Mouse (Mus musculus): ENCODE results near the gene Hbq1b. TPM values are rescaled to one million over a fixed set of nuclear protein-coding genes. Genes with fewer than 3 reads are reported as not detected.
"Not testable (repeated sequence)": the region's sequence is repeated elsewhere in the genome, so short reads cannot be mapped to it uniquely, and the experiment has no call there.

The Hbq1b gene
- 6.9 and 7.2 TPM in 2 replicates for polyA plus RNA-seq (2014; fragmentation: Nextera tagmentation; extraction: Ambion mirVana)

DNA sequence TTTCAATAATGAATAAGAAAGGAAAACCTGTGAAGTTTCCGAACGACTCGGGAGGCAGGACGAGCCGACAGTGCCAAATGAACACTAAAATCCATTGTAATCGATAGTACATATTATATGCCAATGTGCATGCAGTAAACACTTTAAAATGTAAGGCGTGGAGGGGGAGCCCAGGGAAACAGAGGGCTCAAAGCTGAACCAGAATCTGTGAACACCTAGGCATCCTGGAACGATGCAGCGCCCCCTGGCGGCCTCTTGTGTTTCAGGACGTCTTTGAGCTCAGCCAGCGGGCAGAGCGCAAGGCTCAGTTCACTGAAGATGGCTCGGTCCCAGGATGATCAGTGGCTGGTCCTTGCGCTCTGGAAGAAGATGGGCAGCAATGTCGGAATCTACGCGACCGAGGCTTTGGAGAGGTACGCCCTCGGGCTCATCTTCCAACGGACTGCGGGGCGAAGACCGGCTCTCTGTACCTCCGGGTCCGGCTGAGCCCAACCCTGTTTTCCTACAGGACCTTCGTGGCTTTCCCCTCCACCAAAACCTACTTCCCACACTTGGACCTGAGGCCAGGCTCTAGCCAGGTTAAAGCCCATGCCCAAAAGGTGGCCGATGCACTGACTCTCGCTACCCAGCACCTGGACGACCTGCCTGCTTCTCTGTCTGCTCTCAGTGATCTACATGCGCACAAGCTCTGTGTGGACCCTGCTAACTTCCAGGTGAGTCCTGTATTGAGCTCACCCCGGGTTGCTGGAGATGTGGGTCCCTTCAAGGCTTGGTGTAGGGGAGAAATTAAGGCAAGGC lies at the start of gene Hbq1b:
Gene Hbq1b, plus strand, starts transcription at position 271 of the 798 bp plus-strand sequence.
- H3K27ac ChIP-seq (ENCODE audit: low read depth, low read length); H3K4me1 ChIP-seq (ENCODE audit: control insufficient read depth, insufficient read depth, low read length); H3K36me3 ChIP-seq (ENCODE audit: control insufficient read depth, insufficient read depth, low read length); H3K4me3 ChIP-seq (ENCODE audit: low read depth, low read length); H3K27me3 ChIP-seq (ENCODE audit: control insufficient read depth, insufficient read depth, low read length); H3K9me3 ChIP-seq (ENCODE audit: control insufficient read depth, low read length): not testable (repeated sequence)
- Histone ChIP-seq H3K9ac (ENCODE audit: low read length) (peak within 1 kb of the TSS; percentile 22; the same call in 1 of the 2 replicates), H3K4me2 (peak within 1 kb of the TSS; percentile 36)
- DNase-seq (ENCODE audit: low spot score, missing footprints), result peak; percentile 95
- 19% methylated on average over 30 of the region's 33 CpGs for WGBS
- ATAC-seq (ENCODE audit: low FRiP score), result peak; percentile 80

- ATAC-seq (ENCODE audit: low FRiP score), result no peak
- Histone ChIP-seq H3K4me2 (no peak overlapping the region), H3K4me3 (ENCODE audit: low read depth, low read length) (no peak overlapping the region), H3K27me3 (ENCODE audit: control insufficient read depth, insufficient read depth, low read length) (no peaks in the 10 kb centered on the region), H3K36me3 (ENCODE audit: control insufficient read depth, insufficient read depth, low read length) (peaks cover 4% of the 10 kb centered on the region), H3K27ac (ENCODE audit: low read depth, low read length) (no peak overlapping the region), H3K9ac (ENCODE audit: low read length) (no peak overlapping the region), H3K4me1 (ENCODE audit: control insufficient read depth, insufficient read depth, low read length) (no peaks in the 10 kb centered on the region), H3K9me3 (ENCODE audit: control insufficient read depth, low read length) (no peaks in the 10 kb centered on the region)
- DNase-seq (ENCODE audit: low spot score, missing footprints), result no peak
- 95% methylated on average over 3 of the region's 3 CpGs for WGBS
Observed at GRCm38 (mm10) chr11:32237411-32237795, 49.4 kb upstream of the Hbq1b start.

DNA sequence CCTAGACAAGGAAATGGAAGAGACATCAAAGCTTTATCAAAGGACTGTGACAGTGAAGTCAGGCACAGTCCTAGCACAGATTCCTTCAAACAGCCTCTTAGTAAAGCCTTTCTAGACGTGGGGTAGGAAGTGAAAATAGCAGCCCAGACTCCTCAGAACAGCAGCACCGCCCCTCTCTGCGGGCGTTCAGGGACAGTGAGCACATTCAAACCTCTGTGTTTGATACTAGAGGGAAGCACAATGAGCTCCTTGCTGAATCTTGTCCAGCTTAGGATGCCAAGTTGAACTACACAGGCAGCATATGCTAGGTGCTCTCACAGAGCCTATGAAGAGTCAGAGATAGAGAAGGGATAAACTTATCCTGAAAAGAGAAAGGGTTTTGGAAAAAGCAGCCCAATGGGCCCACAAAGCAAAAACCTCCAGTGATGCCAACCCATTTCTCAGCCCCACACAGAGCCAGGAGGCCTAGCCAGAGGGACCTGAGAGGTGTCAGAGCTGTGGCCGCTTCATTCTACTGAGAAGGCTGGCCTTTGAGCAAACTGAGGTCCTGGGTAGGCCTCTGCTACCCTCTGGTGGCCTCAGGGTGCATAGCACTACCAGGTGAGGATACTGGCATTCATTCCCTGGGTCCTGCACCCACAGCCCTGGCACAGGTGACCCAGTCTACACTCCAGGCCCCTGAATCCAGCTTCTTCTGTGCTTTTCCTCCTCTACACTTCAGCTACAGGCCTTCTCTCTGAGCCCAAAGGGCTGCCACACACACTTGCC lies 48.5 kb upstream of the Hbq1b start:
- no peak overlapping the region for H3K27ac ChIP-seq (ENCODE audit: low read depth, low read length)
- no peaks in the 10 kb centered on the region for H3K9me3 ChIP-seq (ENCODE audit: control insufficient read depth, low read length)
- WGBS, result 64% methylated on average over 5 of the region's 5 CpGs
- DNase-seq (ENCODE audit: low spot score, missing footprints) (peak; percentile 95), ATAC-seq (ENCODE audit: low FRiP score) (peak; percentile 47; the same call in 1 of the 2 replicates)
- H3K27me3 ChIP-seq (ENCODE audit: control insufficient read depth, insufficient read depth, low read length), result no peaks in the 10 kb centered on the region
- H3K4me1 ChIP-seq (ENCODE audit: control insufficient read depth, insufficient read depth, low read length), result no peaks in the 10 kb centered on the region
- peaks cover 4% of the 10 kb centered on the region; the same call in 1 of the 2 replicates for H3K36me3 ChIP-seq (ENCODE audit: control insufficient read depth, insufficient read depth, low read length)
- no peak overlapping the region for H3K4me3 ChIP-seq (ENCODE audit: low read depth, low read length)
- no peak overlapping the region for H3K9ac ChIP-seq (ENCODE audit: low read length)
- H3K4me2 ChIP-seq, result no peak overlapping the region

DNA sequence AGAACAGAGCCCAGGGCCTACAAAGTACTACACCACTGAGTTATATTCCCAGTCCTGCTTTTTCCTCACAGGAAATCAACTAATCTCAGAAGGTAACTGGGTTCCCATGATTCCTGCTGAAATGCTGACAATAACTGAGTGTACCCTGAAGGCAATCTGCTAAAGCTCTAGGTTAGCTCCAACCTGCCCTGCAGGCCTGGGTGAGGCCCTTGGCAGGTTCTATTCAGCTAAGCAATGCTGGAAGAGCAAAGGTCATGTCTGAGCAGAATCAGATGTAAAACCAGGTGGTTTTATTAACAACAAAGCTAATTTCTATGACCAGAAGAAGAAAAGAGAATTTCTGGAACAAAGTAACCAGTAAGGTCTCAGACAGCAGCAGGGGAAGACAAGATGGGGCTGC lies 45.4 kb upstream of the Hbq1b start:
- H3K4me3 ChIP-seq (ENCODE audit: low read depth, low read length), result no peak overlapping the region
- DNase-seq (ENCODE audit: low spot score, missing footprints) (no peak), ATAC-seq (ENCODE audit: low FRiP score) (no peak)
- H3K36me3 ChIP-seq (ENCODE audit: control insufficient read depth, insufficient read depth, low read length), result no peaks in the 10 kb centered on the region; the same call in 1 of the 2 replicates
- no peak overlapping the region for H3K4me2 ChIP-seq
- H3K9ac ChIP-seq (ENCODE audit: low read length), result no peak overlapping the region
- H3K9me3 ChIP-seq (ENCODE audit: control insufficient read depth, low read length), result no peaks in the 10 kb centered on the region
- H3K27ac ChIP-seq (ENCODE audit: low read depth, low read length), result no peak overlapping the region
- no peaks in the 10 kb centered on the region for H3K27me3 ChIP-seq (ENCODE audit: control insufficient read depth, insufficient read depth, low read length)
- H3K4me1 ChIP-seq (ENCODE audit: control insufficient read depth, insufficient read depth, low read length), result no peaks in the 10 kb centered on the region

DNA sequence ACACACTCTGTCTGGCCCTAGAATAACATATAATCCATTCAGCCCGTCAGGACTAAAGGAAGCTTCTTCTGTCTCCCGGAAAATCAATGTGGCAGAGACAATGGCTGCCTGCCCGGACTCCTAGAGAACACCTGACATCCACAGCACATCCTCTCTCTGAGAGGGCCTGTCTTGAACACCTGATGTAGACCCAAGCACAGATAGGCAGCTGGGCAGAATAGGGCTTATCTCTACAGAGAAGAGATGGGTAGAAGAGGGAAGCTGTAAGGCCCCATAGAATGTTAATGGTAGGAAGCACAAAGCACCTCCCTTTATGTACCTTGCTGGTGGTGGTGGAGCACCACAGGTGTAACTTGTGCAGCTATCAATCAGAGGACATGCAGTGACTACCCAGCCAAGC lies 44.6 kb upstream of the Hbq1b start:
- H3K9ac ChIP-seq (ENCODE audit: low read length), result no peak overlapping the region
- no peaks in the 10 kb centered on the region for H3K9me3 ChIP-seq (ENCODE audit: control insufficient read depth, low read length)
- no peak overlapping the region for H3K27ac ChIP-seq (ENCODE audit: low read depth, low read length)
- no peak overlapping the region for H3K4me2 ChIP-seq
- H3K36me3 ChIP-seq (ENCODE audit: control insufficient read depth, insufficient read depth, low read length), result no peaks in the 10 kb centered on the region; the same call in 1 of the 2 replicates
- ATAC-seq (ENCODE audit: low FRiP score), result no peak
- H3K27me3 ChIP-seq (ENCODE audit: control insufficient read depth, insufficient read depth, low read length), result no peaks in the 10 kb centered on the region
- DNase-seq (ENCODE audit: low spot score, missing footprints), result no peak
- 81% methylated on average over 3 of the region's 3 CpGs for WGBS
- H3K4me1 ChIP-seq (ENCODE audit: control insufficient read depth, insufficient read depth, low read length), result no peaks in the 10 kb centered on the region
- H3K4me3 ChIP-seq (ENCODE audit: low read depth, low read length), result no peak overlapping the region

DNA sequence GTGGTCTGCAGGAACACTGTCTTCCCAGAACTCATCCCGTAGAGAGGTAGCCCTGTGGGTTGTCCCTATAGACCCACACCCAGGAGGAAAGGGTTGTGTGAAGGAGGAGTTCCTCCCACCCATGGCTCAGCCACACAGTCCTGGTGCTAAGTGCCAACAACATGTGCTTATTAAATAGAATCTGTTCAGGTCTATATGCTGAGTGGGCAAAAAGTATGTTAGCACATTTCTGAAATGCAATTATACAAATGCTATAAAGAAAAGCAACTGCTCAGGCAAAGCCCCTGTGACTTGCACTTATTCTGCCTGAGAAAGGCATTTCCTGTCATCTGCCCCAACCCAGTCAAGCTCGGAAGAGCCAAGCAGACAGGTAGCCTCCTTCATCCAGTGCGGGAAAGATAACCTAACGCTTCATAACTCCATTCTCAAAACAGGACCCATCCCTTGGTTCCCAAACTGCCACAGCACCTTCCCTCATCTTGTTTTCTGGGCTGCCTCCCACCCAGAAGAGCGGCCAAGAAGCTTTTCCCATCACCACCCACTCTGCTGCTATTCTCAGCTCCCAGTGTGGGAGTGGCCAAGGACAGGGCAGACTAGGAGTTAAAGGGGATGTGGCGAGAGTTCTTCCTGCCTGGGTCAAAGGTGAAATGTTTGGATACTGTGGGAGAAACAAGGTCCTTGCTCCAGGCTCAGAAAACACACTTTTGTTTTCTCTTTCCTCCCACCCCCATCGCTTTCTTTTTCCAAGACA lies 43.4 kb upstream of the Hbq1b start:
- no peak for ATAC-seq (ENCODE audit: low FRiP score)
- Histone ChIP-seq H3K27me3 (ENCODE audit: control insufficient read depth, insufficient read depth, low read length) (no peaks in the 10 kb centered on the region), H3K4me3 (ENCODE audit: low read depth, low read length) (no peak overlapping the region), H3K36me3 (ENCODE audit: control insufficient read depth, insufficient read depth, low read length) (no peaks in the 10 kb centered on the region; the same call in 1 of the 2 replicates), H3K27ac (ENCODE audit: low read depth, low read length) (no peak overlapping the region), H3K9me3 (ENCODE audit: control insufficient read depth, low read length) (no peaks in the 10 kb centered on the region), H3K9ac (ENCODE audit: low read length) (no peak overlapping the region), H3K4me1 (ENCODE audit: control insufficient read depth, insufficient read depth, low read length) (no peaks in the 10 kb centered on the region), H3K4me2 (no peak overlapping the region)
- WGBS, result 79% methylated on average over 7 of the region's 7 CpGs
- no peak for DNase-seq (ENCODE audit: low spot score, missing footprints)

GRCm38 (mm10) chr11:32244064-32244463 lies 42.7 kb upstream of the Hbq1b start:
- DNase-seq (ENCODE audit: low spot score, missing footprints) (no peak), ATAC-seq (ENCODE audit: low FRiP score) (no peak)
- 85% methylated on average over 3 of the region's 3 CpGs for WGBS
- Histone ChIP-seq H3K4me1 (ENCODE audit: control insufficient read depth, insufficient read depth, low read length) (no peaks in the 10 kb centered on the region), H3K4me2 (no peak overlapping the region), H3K36me3 (ENCODE audit: control insufficient read depth, insufficient read depth, low read length) (no peaks in the 10 kb centered on the region; the same call in 1 of the 2 replicates), H3K9me3 (ENCODE audit: control insufficient read depth, low read length) (no peaks in the 10 kb centered on the region), H3K27ac (ENCODE audit: low read depth, low read length) (no peak overlapping the region), H3K27me3 (ENCODE audit: control insufficient read depth, insufficient read depth, low read length) (no peaks in the 10 kb centered on the region), H3K4me3 (ENCODE audit: low read depth, low read length) (no peak overlapping the region), H3K9ac (ENCODE audit: low read length) (no peak overlapping the region)

DNA sequence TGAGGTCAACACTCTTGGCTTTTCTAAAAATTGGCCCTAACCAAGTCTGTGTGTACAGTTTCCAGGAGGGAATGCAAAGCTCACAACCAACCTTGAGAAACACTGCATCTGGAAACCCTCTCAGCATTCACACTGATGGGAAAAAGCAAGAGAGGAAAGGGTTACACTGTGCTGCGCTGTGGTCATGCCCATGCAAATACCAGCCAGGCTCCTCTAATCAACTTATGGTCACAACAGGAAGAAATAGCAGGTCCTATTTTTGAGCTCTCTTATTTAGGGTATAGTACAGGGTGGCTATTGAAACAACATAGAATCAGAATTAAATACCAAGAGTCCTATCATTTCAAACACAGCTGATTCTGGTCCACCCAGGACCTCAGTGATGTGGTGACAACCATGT lies 42.1 kb upstream of the Hbq1b start:
- Histone ChIP-seq H3K9ac (ENCODE audit: low read length) (no peak overlapping the region), H3K27ac (ENCODE audit: low read depth, low read length) (no peak overlapping the region), H3K4me1 (ENCODE audit: control insufficient read depth, insufficient read depth, low read length) (no peaks in the 10 kb centered on the region), H3K4me2 (no peak overlapping the region), H3K4me3 (ENCODE audit: low read depth, low read length) (no peak overlapping the region), H3K36me3 (ENCODE audit: control insufficient read depth, insufficient read depth, low read length) (no peaks in the 10 kb centered on the region; the same call in 1 of the 2 replicates), H3K27me3 (ENCODE audit: control insufficient read depth, insufficient read depth, low read length) (no peaks in the 10 kb centered on the region), H3K9me3 (ENCODE audit: control insufficient read depth, low read length) (no peaks in the 10 kb centered on the region)
- DNase-seq (ENCODE audit: low spot score, missing footprints) (peak; percentile 75), ATAC-seq (ENCODE audit: low FRiP score) (no peak)
- 94% methylated on average over 1 of the region's 1 CpGs for WGBS

Data from midbrain, embryonic 11.5 days (tissue).